Mouse (Mus musculus): ENCODE data around the gene Banp.

- no peak for TF ChIP-seq CTCF (IDR thresholded peaks at IDR 0.05; ENCODE audit: low read depth, low read length)
- no peak for TF ChIP-seq TAL1 (conservative IDR thresholded peaks at IDR 0.05; ENCODE audit: low read depth, low read length)
- TF ChIP-seq GATA1 (IDR thresholded peaks at IDR 0.05; ENCODE audit: borderline replicate concordance, low read length): no peak
- TF ChIP-seq POLR2AphosphoS5 (IDR thresholded peaks at IDR 0.05; ENCODE audit: insufficient replicate concordance, low read depth, low read length): no peak
These were observed 20.7 kb downstream of the Banp start for GRCm38 (mm10) chr8:121970225-121970624.
